Mouse (Mus musculus) myocyte (in vitro differentiated cells): Measurements from ENCODE around the gene Hibadh.
"Not testable (repeated sequence)": the region's sequence is repeated elsewhere in the genome, so short reads cannot be mapped to it uniquely, and the experiment has no call there.

Experiments
- E2F4 ChIP-seq: IDR thresholded peaks from one replicate; pipeline ENCODE4 v1.6.1; 2011; ENCODE audit warnings: mild to moderate bottlenecking, control low read depth, moderate library complexity; ENCODE audit not compliant: insufficient read depth
- MYOD1 ChIP-seq, 3 experiments: IDR thresholded peaks; one replicate each; pipeline ENCODE4 v1.6.1; 2011; ENCODE audit warnings: control low read depth in 2 of 3, low read depth in 2 of 3, mild to moderate bottlenecking in 2 of 3, moderate library complexity in 1 of 3; ENCODE audit not compliant: insufficient read length in 2 of 3, control insufficient read depth in 1 of 3
- POLR2A ChIP-seq: IDR thresholded peaks from one replicate; pipeline ENCODE4 v1.6.1; 2011; ENCODE audit warnings: low read depth, mild to moderate bottlenecking, control low read depth, moderate library complexity; ENCODE audit not compliant: insufficient read length
- POLR2AphosphoS2 ChIP-seq: IDR thresholded peaks from one replicate; pipeline ENCODE4 v1.6.1; 2011; ENCODE audit warnings: low read depth, control low read depth; ENCODE audit not compliant: insufficient read length
- REST ChIP-seq: IDR thresholded peaks from one replicate; pipeline ENCODE4 v1.6.1; 2011; ENCODE audit warnings: mild to moderate bottlenecking, control low read depth, moderate library complexity; ENCODE audit not compliant: insufficient read depth, insufficient read length
- SRF ChIP-seq: IDR thresholded peaks from one replicate; pipeline ENCODE4 v1.6.1; 2011; ENCODE audit warnings: low read depth; ENCODE audit not compliant: control insufficient read depth, insufficient read length
- TCF12 ChIP-seq: IDR thresholded peaks from one replicate; pipeline ENCODE4 v1.6.1; 2011; ENCODE audit warnings: mild to moderate bottlenecking, control low read depth; ENCODE audit not compliant: poor library complexity, insufficient read depth, severe bottlenecking
- USF1 ChIP-seq: IDR thresholded peaks from one replicate; pipeline ENCODE4 v1.6.1; 2011; ENCODE audit warnings: low read depth, mild to moderate bottlenecking, control low read depth, moderate library complexity

DNA sequence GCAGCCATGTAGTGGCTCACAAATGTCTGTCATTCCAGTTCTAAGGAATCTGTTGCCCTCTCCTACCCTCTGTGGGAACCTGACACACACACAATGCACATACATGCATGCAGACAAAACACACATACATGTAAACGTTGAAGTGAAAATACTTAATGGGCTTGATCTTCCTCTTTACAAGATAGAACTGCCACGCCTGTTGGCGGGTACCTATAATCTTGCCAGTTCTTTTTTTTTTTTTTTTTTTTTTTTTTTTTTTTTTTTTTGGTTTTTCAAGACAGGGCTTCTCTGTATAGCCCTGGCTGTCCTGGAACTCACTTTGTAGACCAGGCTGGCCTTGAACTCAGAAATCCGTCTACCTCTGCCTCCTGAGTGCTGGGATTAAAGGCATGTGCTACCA, 37.3 kb upstream of the Hibadh start:
- TF ChIP-seq POLR2A; USF1; POLR2AphosphoS2; MYOD1 (IDR thresholded peaks at IDR 0.05; ENCODE audit: control insufficient read depth in 1 of 3, insufficient read length in 2 of 3, low read depth in 2 of 3); E2F4; SRF; REST; TCF12: not testable (repeated sequence)
